Mouse (Mus musculus): ENCODE results near the gene Syk.

DNA sequence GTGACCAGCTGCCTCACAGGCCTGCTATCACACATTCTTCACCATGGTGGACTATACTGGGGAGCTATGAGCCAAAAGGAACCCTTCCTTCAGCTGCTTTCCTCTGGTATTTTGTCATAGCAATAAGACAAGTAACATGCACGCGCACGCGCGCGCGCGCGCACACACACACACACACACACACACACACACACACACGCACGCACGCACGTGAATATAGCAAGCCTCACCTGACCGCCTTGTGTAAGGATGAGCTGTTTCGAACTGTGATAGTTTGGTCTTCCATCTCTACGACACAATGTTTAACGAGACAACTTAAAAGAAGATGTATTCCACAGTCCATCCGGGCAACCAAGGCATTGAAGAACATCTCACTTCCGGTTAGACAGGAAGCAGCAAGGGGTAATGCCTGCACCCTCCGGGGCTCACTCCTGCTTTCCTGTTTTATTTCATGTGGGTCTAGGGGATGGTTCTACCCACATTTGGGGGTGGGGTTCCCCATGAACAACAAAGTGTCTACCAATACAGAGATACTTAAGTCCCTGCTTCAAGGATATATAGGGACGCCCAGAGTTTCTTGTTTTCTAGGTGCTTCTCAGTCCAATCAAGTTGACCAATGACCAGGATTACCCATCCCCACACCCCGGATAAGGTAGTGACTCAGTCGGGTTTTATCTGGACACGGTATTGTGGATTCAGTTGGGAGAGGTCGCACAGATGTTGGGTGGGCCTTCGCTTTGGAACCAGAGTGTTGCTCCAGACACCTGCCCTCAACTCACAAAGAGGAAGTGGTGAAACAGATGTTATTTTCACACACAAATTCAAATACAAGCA lies 45.0 kb upstream of the Syk start:
- TF ChIP-seq CTCF (IDR thresholded peaks at IDR 0.05; ENCODE audit: extremely low read depth, insufficient read depth, insufficient read length, insufficient replicate concordance) (no peak), POLR2A (IDR thresholded peaks at IDR 0.05; ENCODE audit: low read depth, low read length) (no peak)
